Mouse (Mus musculus): ENCODE data around the gene Mdc1. TPM values are rescaled to one million over a fixed set of nuclear protein-coding genes. Genes with fewer than 3 reads are reported as not detected.

Gene Mdc1
- total RNA-seq, 2 experiments from 2014 or later: 16.5 to 16.9 TPM

GRCm38 (mm10) chr17:35870151-35870883, 29.0 kb downstream of the Mdc1 start:
- peak in 1 of 2 experiments; percentile 37 for DNase-seq (ENCODE audit: low spot score in 2 of 2)
- intact Hi-C loops (cut with DNase I): no loop called here

DNA sequence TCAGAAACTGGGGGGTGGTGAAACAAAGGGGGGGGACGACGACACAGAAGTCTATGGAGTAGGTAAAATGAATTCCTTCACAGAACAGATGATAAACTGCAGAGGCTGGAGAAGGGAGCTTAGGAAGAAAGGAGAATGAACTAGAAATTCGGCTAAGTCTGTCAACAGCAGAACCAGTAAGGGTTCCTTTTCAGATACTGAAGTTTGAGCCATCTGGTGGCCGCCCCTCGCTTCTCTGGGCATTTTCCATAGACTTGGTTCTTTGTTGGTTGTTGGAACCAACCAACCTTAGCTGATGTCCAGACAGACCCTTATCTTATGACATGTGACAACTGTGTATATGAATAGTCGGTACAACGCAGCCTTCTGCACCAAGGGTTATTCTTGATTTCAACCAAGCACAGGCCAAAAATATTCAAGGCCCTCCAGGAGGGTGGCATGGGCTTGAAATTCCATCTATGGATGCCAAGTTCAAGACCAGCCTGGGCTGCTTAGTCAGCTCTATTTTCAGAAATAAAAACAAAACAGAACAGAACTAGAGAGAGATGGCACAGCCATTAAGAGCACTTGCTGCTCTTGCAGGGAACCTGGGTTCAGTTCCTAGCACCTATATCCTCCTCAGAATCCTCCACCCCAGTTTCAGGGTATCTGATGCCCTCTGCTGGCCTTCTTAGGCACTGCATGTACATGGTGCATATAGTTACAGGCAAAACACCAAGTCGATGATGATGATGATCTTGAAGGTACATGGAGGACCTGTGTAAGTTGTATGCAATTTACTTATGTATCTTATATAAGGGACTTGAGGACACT, 29.8 kb downstream of the Mdc1 start:
- DNase-seq (ENCODE audit: low spot score in 2 of 2): no peak
- intact Hi-C loops (cut with DNase I): no loop called here

DNA sequence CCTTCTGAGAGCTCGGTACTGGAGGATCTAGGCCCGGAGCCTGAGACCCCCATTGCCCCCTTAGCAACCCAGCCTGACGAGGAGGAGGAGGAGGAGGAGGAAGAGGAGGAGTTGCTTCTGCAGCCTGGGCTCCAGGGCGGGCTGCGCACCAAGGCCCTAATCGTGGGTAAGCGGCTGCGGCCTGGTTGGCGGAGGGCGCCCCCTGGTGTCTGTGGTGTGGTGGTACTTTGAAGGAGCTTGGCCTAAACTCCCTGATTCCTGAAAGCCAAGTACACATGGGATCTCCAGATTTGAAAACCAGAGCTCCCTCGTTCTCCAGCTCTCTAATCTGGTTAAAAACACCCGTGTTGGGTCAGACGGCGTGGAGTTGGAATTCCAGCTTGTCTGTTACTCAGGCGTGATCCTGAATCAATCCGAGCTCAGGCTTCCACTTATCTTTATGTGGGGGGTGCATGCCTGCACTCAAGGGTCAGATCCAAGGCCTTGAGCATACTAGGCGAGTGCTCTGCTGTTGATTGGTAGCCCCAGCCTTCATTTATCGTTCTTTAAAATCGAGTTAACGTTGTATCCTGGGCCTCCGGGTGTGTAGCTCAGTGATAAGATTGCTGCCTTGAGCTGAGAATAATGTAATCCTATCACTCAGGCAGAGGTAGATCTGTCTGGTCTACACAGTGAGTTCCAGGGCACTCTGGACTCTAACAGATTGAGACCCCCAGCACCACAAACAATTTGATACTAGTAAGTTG, 32.6 kb downstream of the Mdc1 start:
- intact Hi-C loops (cut with DNase I): loop anchor here (2.0 kb wide), 3 partner anchors 37 to 135 kb away; no protein-coding TSS in a partner anchor
- DNase-seq (ENCODE audit: low spot score in 2 of 2): peak; percentile 85

DNA sequence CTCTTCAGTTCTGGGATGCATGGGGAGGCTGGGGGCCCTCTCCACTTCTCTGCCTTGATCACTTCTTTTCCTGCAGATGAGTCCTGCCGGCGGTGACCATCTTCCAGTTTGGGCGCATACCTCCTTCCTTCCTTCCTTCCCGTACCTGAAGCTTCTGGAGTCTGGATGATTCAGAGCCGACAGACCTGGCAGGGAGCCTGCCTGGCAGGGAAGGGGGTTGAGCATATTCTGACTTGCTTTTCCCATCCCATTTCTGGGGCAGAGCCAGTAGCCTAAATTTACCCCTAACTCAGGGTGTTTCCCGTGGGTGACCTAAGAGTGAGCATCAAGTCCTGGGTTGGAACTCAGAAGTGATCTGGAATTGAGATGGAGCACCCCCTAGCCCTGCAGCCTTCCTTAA, 33.4 kb downstream of the Mdc1 start:
- intact Hi-C loops (cut with DNase I): loop anchor here (2.0 kb wide), 1 partner anchor 46 kb away; no protein-coding TSS in a partner anchor
- DNase-seq (ENCODE audit: low spot score in 2 of 2): peak; percentile 59 to 70

DNA sequence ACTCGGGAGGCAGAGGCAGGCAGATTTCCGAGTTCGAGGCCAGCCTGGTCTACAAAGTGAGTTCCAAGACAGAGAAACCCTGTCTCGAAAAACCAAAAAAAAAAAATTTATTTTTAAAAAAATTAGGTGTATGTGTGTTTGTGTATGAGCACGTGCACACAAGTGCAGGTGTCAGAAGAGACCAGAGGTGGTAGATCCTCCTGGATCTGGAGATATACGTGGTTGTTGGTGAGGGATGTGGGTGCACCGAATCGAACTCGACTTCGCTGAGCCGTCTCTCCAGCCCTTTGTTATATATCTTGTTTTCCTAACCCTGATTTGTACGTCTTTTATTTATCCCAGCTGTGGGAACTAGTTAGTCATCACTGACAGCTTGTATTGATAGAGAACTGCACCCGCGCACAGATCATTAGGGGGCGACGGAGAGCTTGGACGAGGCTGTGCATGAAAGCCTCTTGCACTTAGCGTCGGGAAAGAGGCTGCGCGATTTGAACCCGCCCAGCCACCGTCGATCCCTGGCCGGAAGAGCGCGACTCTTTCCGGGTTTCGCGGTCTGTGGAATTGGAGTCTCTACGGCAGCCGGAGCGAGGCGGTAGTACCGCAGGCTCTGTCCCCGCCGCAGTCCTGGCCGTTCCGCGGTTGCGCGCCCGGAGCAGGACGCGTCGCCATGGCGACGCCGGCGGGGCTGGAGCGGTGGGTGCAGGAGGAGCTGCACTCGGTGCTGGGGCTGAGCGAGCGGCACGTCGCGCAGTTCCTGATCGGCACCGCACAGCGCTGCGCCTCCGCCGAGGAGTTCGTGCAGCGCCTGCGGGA, 38.1 kb downstream of the Mdc1 start, which contains the start of gene Dhx16:
Gene Dhx16 (plus strand): TSS at position 575 of the 813 bp plus-strand sequence.
- peak; percentile 95 to 96 for DNase-seq (ENCODE audit: low spot score in 2 of 2)
- intact Hi-C loops (cut with DNase I): no loop called here

GRCm38 (mm10) chr17:35882924-35883323, 41.6 kb downstream of the Mdc1 start:
- DNase-seq (ENCODE audit: low spot score in 2 of 2): no peak
- intact Hi-C loops (cut with DNase I): no loop called here

DNA sequence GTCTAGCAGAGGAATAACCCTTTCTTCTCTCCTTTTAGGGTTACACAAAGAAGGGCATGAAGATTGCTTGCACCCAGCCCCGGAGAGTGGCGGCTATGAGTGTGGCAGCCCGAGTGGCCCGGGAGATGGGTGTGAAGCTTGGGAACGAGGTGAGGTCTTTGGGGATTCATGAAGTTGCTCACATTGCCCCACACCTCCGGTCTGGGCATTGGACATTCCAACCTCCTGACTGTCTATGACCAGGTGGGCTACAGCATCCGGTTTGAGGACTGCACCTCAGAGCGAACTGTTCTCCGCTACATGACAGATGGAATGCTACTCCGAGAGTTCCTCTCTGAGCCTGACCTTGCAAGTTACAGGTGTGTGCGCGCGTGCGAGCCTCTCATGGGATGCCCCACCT, 42.5 kb downstream of the Mdc1 start:
- DNase-seq (ENCODE audit: low spot score in 2 of 2): no peak
- intact Hi-C loops (cut with DNase I): no loop called here

- DNase-seq (ENCODE audit: low spot score in 2 of 2): no peak
- intact Hi-C loops (cut with DNase I): no loop called here
These were observed 46.4 kb downstream of the Mdc1 start for GRCm38 (mm10) chr17:35887725-35888124.

DNA sequence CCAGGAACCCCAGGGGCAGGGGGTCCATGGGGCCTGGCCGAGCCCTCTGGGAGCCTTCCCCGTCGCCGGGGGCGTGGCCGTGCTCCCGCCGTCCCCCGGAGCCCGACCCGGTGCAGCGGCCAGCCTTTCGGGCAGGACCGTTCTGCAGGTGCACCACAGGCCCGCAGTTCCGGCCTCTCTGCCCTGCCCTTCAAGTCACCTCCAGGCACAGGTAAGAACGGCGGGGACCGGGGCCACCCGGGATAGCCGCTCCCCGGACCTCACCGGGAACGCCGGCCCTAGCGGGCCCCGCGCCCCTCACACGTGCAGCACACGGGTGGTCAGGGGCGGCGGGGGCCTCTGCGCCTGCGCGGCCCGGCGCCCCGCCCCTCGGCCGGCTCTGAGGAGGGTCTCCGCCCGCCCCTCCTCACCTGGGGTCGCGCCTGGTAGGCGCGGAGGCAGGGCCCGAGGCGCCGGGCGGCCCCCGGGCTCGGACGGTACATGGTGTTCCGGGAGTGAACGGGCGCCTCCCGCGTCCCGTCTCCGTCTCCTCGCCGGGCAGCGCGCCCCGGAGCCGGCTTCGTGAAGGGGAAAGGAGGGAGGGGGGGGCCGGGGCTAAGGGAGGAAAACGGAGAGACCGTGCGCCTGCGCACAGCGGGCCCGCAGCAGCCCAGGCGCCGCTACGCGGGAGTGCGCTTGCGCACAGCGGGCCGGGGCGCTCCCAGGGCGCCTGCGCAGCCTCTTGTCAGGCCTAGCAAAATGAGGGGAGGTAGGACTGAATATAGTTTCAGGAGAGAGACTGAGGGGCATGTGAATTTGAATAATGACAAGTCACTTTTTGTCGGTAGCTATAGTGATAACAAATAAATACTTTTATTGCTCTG, 55.7 kb downstream of the Mdc1 start, which contains the start of gene 2310061I04Rik:
Gene 2310061I04Rik (minus strand): TSS at position 651 of the 863 bp plus-strand sequence.
- intact Hi-C loops (cut with DNase I): no loop called here
- peak; percentile 88 to 95 for DNase-seq (ENCODE audit: low spot score in 2 of 2)

DNA sequence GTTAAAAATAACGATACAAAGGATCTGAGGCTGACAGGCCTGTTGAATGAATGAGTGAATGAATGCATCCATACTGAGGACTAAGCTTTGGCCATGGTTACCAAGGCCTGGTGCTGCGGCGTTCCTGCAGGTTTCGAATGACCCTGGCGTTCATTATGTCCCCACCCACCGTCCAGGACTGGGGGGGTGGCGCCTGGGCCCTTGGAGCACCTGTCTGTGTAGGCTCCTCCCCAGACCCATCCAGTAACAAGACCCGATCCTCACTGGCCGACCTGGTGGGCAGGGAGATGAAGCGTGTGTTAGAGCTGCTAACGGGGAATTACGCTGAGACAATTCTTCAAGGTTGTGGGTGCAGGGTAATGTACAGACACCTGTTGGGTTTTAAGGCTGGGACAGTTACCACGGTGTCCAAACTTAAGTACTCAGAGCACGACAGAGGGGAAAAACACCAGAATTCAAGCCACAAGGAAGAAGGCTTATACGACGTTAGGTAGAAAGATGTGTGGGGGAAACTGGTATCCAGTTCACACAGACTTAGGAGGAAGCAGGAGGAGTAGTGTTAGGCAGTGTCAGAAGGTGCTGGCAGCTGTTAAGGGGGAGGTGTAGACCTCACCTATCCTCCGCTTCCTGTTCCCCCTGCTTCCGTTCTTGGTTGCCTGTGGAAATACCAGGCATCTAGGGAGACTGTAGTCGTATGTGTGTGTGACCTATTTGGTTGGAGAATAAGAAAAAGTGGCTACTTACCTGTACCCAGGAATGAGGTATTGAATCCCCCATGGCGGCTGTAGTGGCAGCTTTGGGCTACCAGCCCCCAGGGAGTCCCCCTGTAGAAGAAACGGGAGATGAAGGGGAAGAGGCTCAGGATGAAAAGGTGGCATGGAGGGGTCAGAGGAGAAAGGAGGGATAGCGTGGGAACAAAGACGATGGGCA, 56.6 kb downstream of the Mdc1 start:
- peak in 1 of 2 experiments; percentile 40 for DNase-seq (ENCODE audit: low spot score in 2 of 2)

GRCm38 (mm10) chr17:35900636-35901035, 59.3 kb downstream of the Mdc1 start:
- intact Hi-C loops (cut with DNase I): no loop called here
- DNase-seq (ENCODE audit: low spot score in 2 of 2): no peak

More for the DNA sequence above, 56.6 kb downstream of the Mdc1 start:
- intact Hi-C loops (cut with DNase I): no loop called here

GRCm38 (mm10) chr17:35903343-35903991, 62.2 kb downstream of the Mdc1 start:
- no peak for DNase-seq (ENCODE audit: low spot score in 2 of 2)
- intact Hi-C loops (cut with DNase I): no loop called here

- intact Hi-C loops (cut with DNase I): no loop called here
These were observed 62.7 kb downstream of the Mdc1 start for GRCm38 (mm10) chr17:35903992-35904355.

DNA sequence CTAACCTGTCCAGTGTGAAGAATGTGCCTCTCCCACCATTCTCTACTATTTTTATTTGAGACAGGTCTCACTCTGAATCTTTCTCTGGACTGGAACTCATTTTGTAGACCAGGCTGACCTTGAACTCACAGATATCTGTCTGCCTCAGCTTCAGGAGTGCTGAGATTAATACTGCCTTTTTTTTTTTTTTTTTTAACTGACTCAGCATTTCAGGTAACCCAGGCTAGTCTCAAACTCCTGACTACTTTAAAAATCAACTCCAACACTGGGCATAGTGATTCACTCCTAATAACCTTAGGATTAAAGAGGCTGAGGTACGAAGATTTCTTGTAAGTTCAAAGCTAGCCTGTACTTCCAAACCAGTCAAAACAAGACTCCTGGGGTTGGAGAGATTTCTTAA, 64.3 kb downstream of the Mdc1 start:
- no peak for DNase-seq (ENCODE audit: low spot score in 2 of 2)
- intact Hi-C loops (cut with DNase I): no loop called here

More at GRCm38 (mm10) chr17:35903992-35904355, 62.7 kb downstream of the Mdc1 start:
- no peak for DNase-seq (ENCODE audit: low spot score in 2 of 2)

- no peak for DNase-seq (ENCODE audit: low spot score in 2 of 2)
- intact Hi-C loops (cut with DNase I): no loop called here
These were observed 66.3 kb downstream of the Mdc1 start for GRCm38 (mm10) chr17:35907609-35908008.

All from left cerebral cortex, postnatal 36 days (tissue).